Mouse (Mus musculus): Measurements from ENCODE around the gene Tnfsfm13.

Gene Tnfsfm13

GRCm38 (mm10) chr11:69655264-69656064 lies 40.4 kb downstream of the Tnfsfm13 start, which contains the start of gene Sox15:
Gene Sox15 (plus strand): TSS chr11:69655314.
- DNase-seq (ENCODE audit: low read depth), result peak; percentile 51

DNA sequence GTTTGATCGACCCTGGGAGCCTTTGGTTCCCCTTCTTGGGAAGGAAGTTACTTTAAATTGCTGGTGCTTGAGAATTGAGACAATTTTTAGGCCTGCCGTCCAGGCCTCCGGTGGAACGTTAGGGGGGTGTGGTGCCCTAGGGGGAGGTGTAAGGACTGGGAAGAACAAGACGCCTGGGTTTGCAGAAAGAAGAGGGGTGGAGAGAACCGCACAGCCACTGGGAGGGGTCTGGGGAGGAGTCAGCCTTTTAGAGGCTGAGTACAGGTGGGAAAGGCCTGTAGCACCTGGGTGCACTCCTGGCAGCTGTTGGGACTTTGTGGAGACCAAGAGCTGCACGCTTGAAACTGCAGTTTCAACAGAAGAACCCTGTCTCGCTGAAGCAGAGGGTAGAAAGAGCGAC lies 41.1 kb downstream of the Tnfsfm13 start:
- DNase-seq (ENCODE audit: low read depth), result no peak

GRCm38 (mm10) chr11:69653399-69653798 lies 42.5 kb downstream of the Tnfsfm13 start:
- no peak for DNase-seq (ENCODE audit: low read depth)

GRCm38 (mm10) chr11:69645860-69646259 lies 50.0 kb downstream of the Tnfsfm13 start:
- DNase-seq (ENCODE audit: low read depth), result no peak

- DNase-seq (ENCODE audit: low read depth), result no peak
These were observed 60.4 kb downstream of the Tnfsfm13 start for GRCm38 (mm10) chr11:69635471-69635870.

DNA sequence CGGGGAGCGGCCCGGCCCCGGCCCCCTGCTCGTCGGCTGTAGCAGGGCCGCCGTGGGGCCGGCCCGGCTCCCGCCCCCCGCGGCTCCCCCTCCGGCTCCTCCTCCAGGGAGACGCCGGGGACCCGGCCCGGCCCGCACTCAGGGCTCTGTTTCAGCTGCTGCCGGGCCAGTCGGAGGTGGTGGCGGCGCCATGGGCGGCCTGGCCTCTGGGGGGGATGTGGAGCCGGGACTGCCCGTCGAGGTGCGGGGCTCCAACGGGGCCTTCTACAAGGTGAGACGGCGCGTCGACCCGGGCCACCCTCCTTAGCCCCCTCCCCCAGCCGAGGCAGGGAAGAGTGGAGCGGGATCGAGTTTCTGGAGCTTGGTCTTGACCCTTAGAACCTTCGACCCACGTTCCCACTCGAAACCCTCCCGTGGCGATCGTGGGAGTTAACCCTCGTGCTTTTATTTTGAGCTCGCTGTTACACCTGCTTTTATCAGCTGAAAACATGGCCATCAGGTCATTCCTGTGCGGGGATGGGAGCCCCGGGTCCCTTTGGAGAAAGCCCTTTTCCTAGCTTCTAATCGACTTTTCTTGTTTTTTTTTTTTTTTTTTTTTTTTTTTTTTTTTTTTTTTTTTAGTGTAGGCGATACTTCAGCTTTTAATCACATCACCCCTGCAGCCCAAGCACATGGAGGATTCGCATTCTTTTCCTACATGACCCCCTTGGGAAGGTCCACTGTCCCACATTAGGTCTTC lies 62.6 kb downstream of the Tnfsfm13 start:
- peak; percentile 45 for DNase-seq (ENCODE audit: low read depth)

Data from induced T-regulatory cell, adult 2 months (primary cell).